ENCODE assay signal across 16 mouse cellular contexts in the genomic region with DNA sequence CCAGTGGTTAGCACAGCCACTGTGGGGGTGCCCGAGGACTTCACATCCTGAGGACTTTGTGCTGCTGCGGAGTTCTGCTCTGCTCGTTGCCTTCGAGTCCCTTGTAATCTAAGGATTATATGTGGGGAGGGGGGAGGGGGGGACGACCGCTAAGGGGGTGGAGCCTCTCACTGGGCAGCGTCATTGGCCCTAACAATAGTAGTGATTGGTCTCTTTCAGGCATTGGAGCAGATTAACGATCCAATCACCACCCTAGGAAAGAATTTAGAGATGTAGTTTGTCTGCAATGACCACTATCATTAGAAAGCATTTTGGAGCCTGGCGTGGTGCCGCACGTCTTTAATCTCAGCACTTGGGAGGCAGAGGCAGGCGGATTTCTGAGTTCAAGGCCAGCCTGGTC.
"Had no signal": no experiment of that assay in that cellular context is flagged by ENCODE, and none has a peak within 500 bp of the region (broad histone marks: within the 10 kb centered on the region; RNA-seq: fewer than 3 reads in every experiment).

No protein-coding gene starts in this region.

- H3K27ac ChIP-seq: neural tube, embryonic 13.5 days; neural tube, embryonic 15.5 days; stomach, embryonic 15.5 days; stomach, postnatal 0 days had no signal

- DNase-seq: retina, postnatal 1 day; right cerebral cortex, adult 18-20 months; right cerebral cortex, postnatal 14 days; right cerebral cortex, postnatal 25 days; right cerebral cortex, postnatal 4 days; spleen, adult 18-20 months; thymus, adult 18-20 months; thymus, adult 2 months; thymus, postnatal 14 days; thymus, postnatal 25 days; thymus, postnatal 36 days; thymus, postnatal 4 days had no signal

- H3K36me3 ChIP-seq: neural tube, embryonic 13.5 days; neural tube, embryonic 15.5 days; stomach, embryonic 15.5 days had no signal

- H3K9me3 ChIP-seq: neural tube, embryonic 13.5 days; neural tube, embryonic 15.5 days; stomach, embryonic 15.5 days had no signal

- H3K9ac ChIP-seq: neural tube, embryonic 13.5 days; neural tube, embryonic 15.5 days; stomach, embryonic 15.5 days had no signal

- H3K4me3 ChIP-seq: neural tube, embryonic 13.5 days; neural tube, embryonic 15.5 days; stomach, embryonic 15.5 days had no signal

- H3K4me1 ChIP-seq: neural tube, embryonic 13.5 days; stomach, embryonic 15.5 days had no signal

- H3K4me2 ChIP-seq: neural tube, embryonic 13.5 days; neural tube, embryonic 15.5 days; stomach, embryonic 15.5 days had no signal

- H3K27me3 ChIP-seq: neural tube, embryonic 13.5 days; neural tube, embryonic 15.5 days; stomach, embryonic 15.5 days had no signal
